Mouse (Mus musculus): ENCODE data around the gene Wrap53. TPM values are rescaled to one million over a fixed set of nuclear protein-coding genes. Genes with fewer than 3 reads are reported as not detected.

Wrap53 gene
- total RNA-seq, 2 experiments from 2014 or later = 5.3 to 12.2 TPM

DNA sequence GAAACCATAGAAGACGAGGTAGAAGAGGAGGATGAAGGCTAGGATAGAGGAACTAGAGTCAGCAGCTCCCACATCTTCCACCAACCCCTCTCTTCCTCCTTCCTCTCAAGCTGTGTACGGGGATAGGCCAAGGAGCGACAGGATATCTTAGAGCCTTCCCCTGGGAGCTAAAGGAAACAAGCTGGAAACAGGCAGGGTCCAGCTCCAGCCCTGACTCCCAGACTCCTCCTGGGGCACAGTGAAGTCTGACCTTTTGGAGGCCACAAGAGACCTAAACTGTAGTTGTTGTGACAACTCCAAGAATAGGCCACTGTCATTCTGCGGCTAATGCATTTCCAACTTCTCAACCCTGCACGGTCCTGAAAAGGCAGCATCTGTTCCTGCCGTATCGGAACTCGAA is 23.5 kb upstream of the Wrap53 start:
- no peak for ATAC-seq (ENCODE audit: poor library complexity, severe bottlenecking)

DNA sequence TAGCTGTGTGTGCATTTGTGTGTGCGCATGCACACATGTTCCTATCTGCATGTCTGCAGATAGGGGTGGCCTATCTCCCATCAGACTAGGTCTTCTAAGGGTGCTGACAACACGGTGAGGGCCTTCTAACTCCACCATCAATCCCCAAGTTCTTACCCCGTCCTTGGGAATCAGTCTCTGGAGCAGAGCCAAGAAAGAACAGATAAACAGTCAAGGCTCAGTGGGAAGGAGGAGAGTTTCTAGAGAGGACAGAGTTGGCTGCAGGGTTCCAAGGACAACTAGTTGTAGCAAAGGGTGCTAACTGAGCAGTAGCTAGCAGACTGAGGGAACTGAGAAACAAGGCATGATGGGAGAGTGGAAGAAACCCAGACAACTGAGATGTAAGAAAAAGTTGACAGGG is 21.7 kb upstream of the Wrap53 start:
- no peak for ATAC-seq (ENCODE audit: poor library complexity, severe bottlenecking)

DNA sequence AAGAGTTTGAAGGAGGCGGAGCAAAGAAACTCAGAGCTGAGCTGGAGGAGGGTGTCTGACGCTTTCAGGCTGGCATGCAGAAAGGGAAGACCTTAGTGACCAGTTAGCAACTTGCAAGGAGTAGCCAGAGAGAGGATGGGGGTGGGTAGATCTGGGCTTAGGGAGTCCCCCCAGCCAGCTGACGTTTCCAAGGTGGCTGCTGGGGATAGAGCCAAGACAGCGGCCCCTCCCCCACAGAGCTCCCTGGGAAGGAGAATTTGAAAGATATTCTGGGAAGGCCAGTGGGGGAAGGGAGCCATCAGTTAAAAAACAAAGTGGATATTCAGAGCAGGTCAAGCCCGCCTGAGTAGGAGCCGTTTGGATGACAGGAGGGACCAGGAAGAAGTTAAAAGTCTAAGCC is 20.0 kb upstream of the Wrap53 start:
- no peak for ATAC-seq (ENCODE audit: poor library complexity, severe bottlenecking)

DNA sequence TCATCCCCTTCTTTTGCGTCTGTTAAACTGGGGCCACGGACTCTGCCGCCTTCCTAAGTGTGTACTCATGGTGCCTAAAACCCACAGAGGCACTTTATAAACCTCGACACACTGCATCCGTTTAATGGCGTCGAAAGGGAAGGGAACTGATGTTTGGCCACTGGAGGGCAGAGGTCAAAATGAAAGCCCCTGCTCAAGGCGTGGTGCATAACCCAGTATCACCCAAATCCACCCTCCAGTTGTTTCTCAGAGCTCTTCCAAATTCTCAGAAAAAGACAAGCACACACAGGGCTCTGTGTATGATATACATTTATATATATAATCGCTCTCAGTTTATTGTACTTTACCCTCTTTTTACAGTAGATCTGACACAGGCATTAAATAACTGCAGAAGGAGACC is 19.4 kb upstream of the Wrap53 start:
- no peak for ATAC-seq (ENCODE audit: poor library complexity, severe bottlenecking)

DNA sequence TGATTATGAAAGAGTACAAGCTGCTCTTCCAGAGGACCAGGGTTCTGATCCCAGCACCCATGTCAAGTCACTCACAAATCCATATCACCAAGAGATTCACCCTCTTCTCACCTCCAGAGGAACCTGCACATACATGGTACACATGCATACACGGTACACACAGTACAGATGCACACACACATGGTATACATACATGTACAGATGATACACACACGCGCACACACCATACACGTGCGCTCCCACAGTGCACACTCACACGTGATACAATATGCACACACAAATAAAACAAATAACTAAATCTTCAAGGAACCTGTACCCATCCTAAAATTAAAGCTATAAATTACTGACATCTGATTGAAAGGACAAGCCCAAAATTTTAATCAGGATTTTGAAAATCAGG is 14.8 kb upstream of the Wrap53 start:
- ATAC-seq (ENCODE audit: poor library complexity, severe bottlenecking) = no peak

DNA sequence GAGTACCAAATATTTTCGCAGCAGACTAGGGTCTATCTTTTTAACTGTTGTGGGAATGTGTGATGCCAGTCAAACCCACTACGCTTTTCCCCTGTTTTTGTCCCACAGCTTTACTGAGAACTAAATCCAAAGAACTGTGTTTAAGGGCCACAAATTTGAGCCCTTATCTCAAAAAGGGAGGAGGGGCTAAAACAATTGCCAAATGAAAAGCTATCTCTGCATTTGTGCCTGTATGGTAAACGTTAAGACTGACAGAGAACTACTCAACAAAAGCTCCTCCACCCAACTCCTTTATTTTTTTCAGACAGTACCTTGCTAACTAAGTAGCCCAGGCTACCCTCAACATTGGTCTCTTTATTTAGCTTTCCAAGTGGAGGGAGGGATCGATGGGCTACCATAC is 12.7 kb upstream of the Wrap53 start:
- no peak for ATAC-seq (ENCODE audit: poor library complexity, severe bottlenecking)

DNA sequence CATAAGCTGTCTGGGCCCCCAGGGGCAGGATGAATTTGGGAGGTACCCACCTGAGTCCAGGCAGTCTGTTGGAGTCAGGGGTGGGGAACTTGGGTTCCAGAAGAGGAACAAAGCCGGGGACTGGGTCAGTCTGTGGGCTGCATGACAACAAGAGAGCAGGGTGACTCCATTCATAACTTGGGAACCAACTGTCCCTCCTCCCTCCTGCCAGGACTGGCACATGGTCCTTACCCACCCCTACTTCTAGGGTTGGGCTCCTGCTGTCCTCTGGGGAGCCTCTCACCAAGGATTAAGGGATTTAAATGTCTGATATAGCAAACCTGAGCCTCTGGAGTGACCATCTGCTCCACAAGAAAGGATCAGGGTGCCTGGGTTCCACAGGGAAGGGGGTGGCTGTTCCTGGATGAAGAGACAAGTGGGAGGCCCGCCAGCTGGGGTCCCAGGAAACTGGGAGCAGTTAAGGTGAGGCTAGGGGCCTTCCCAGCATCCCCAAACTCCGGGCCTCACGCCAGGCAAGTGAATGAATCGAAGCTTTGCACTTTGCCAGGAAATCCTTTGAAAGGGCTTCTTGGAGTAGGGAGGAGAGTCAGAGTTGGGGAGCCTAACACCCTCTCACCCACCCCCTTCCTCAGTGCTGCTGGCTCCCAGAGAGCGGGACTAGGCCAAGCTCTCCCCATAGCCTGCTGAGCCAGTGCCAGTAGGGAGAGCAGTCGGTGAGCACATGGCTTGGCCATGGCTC is 12.0 kb upstream of the Wrap53 start:
- no peak for ATAC-seq (ENCODE audit: poor library complexity, severe bottlenecking)

DNA sequence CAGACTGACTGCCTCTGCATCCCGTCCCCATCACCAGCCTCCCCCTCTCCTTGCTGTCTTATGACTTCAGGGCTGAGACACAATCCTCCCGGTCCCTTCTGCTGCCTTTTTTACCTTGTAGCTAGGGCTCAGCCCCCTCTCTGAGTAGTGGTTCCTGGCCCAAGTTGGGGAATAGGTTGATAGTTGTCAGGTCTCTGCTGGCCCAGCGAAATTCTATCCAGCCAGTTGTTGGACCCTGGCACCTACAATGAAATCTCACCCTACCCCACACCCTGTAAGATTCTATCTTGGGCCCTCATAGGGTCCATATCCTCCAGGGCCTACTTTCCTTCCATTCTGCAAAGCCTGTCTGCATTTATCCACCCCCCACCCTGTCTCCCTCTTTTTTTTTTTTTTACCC is 11.4 kb upstream of the Wrap53 start:
- no peak for ATAC-seq (ENCODE audit: poor library complexity, severe bottlenecking)

DNA sequence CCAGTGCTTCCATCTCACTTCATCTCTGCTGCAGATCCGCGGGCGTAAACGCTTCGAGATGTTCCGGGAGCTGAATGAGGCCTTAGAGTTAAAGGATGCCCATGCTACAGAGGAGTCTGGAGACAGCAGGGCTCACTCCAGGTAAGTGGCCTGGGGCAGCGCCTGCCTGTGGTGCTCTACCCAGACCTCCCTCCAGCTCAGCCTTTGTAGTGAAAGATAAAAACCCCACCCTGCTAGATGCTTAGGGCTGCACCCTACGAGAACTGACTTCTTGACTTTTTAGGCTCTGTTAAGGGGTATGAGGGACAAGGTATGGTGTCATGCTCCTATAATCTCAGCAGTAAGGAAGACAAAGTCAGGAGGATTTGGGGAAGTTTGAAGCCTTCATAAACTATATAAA is 10.6 kb upstream of the Wrap53 start:
- ATAC-seq (ENCODE audit: poor library complexity, severe bottlenecking) = no peak

DNA sequence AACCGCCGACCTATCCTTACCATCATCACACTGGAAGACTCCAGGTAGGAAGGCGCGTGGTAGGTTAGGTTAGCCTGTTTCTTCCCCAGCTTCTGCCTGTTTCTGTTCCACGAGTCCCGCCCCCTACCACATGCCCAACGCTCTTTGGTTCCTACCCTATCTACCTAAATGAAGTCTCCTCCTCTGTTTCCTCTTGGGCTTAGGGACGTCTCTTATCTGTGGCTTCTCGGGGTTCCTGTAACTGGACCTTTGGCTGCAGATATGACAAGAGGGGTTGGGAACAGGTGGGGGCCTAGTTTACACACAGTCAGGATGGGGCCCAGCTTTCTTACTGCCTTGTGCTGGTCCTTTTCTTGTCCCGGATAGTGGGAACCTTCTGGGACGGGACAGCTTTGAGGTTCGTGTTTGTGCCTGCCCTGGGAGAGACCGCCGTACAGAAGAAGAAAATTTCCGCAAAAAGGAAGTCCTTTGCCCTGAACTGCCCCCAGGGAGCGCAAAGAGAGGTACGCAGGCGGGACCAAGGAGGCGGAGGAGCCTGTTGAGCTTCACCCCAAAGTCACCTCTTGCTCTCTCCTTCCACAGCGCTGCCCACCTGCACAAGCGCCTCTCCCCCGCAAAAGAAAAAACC is 9.3 kb upstream of the Wrap53 start:
- no peak; the same call in 1 of the 2 replicates for ATAC-seq (ENCODE audit: poor library complexity, severe bottlenecking)

DNA sequence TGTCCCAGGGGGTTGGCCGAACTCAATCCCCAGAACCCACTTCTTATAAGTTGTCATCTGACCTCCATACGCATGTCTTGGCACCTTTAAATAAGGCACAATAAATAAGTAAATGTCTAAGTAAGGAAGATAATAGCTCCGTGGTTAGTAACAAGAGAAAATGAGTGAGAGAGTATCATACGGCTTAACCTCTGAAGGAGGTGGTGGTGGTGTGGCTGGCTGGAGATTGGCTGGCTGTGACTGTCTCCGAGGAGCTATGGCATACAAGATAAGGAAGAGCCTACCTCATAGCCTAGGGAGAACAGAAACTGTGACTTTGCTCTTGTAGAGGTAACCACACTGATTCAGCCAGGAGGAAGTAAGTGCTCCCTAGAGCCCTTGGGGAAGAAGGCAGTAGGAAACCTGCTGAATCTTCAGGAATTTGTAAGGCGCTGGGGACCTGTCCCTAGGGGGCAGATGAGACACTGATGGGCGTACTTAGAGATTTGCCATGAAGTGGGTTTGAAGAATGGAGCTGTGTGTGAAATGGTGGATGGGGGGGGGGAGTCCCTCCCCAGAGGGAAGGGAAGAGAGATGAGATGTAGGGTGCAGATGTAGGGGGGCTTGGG is 5.8 kb upstream of the Wrap53 start:
- peak; percentile 55 for ATAC-seq (ENCODE audit: poor library complexity, severe bottlenecking)

DNA sequence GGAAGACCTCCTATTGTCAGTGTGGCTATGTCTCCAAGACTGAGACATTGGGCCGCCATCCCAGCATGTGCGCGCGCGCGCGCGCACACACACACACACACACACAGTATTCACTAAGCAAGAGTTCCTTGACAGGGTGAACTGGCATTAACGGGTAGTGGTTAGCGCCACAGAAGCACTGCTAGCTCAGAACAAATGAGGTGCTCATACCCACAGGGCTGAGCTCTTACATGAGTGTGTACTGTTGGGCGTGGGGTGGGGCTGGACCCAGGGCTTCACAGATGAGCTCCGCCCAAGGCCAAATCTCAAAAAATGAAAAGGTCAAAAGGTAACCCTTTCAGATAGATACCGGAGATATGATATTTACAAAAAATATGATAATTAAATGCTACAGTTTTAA is 4.9 kb upstream of the Wrap53 start:
- ATAC-seq (ENCODE audit: poor library complexity, severe bottlenecking) = no peak

DNA sequence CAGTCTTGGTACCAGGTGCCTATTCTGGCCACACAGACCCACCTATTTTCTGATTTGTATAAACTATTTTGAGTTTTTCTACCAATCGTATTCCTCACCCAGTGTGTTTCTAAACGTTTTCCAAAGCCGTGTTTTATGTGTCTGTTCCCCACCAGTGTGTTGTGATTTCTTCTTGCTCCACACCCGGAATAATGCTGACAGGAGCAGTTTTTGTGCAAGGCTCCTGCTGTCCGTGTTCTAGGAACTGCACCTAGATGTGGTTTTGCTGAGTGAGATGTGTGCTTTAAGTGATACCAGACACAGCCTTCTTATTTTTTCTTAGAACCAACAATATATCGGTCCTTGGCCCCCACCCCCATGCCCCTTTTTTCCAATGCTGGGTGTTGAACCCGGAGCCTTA is 4.0 kb upstream of the Wrap53 start:
- no peak for ATAC-seq (ENCODE audit: poor library complexity, severe bottlenecking)

DNA sequence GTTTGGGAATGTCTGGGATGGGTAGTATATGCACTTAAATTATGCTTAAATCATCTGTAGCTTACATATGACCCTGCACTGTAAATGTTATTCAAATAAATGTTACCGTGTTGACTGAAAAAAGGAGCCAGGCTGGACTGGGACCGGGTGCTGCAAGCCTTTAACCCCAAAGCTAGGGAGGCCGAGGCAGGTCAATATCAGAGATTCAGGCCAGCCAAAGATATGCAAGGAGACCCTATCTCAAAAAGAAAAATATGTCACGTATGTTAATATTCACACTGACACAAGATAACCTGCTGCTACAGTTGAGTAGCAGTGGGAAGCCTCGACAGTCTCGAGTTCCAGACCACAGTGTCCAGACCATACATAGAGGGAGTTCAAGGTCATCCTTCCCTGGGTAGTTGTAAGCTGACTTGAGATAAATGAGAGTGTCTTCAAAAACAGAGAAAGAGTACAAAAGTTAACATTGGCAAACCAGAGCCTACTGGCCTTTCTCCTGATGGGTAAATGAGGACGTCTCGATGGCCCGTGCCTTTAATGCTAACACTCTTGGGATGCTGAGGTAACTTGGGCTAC is 2.3 kb upstream of the Wrap53 start:
- no peak for ATAC-seq (ENCODE audit: poor library complexity, severe bottlenecking)

DNA sequence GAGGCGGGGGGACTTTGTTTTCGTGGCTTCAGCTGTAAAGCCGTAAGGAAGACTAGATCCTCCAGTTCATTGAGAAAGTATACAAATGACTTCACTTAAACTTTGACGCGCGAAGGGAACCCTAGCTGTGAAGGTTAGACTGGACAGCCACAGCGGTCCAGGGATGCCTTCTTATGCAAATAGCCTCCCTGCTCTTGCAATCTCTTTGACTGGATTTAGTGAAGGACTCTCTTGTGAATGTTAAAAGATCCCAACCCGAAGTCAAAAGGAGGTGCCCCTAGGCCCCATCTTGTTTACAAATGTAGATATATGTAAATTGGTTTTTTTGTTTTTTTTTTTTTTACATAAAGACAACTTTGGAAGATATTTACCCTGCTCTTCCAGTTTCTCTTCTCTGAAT is 1.8 kb upstream of the Wrap53 start:
- ATAC-seq (ENCODE audit: poor library complexity, severe bottlenecking) = no peak

DNA sequence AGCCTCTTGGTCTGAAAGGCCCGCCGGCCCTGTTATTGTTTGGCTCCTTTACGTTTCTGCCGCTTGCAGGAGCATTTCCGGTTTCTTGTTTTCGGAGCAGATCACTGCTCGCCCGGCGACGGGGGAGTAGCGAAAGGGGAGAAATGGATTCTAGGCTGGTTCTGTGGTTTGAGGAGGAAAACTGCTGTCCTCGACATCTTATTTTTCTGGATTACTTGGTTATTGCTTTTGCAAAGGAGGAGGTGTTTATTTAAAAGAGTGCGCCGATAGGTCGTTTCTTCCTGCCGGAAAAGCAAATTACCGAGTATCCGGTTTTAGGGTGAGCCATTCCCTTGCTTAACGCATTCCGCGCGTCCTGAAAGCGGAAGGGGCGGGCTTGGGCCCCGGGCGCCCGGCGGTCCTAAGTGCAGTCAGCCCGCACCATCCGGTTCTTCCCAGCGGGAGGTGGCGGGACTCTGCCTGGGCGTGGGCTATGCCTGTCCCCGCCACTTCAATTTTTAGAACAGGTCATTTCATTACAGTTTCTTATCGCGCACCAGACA is 1.2 kb upstream of the Wrap53 start:
- ATAC-seq (ENCODE audit: poor library complexity, severe bottlenecking) = peak; percentile 69

DNA sequence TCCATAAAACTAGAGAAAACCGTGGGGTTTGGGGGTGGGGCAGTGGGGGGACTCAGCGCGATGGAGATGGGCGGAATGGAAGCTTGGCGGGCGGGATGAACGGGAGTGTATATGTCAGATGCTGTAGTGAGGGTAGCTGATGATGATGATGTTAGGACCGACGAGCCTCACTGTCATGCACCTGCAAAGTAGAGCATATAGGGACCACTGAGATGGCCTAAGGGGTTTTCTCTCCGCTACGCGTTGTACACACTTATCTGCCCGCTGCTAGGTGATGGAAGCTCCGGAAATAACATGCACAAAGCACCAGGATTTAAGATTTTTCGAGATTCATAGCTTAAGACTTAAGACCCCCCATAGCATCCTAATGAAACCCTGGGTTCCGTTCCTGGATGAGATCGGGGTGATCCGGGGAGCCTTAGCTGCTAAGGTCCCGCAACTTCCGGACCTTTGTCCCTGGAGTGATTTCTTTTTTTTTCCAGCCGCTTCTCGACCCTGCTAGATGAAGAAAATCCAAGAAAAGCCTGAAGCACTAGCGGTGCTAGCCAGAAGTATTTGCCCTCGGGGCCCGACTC is 604 bp upstream of the Wrap53 start:
- ATAC-seq (ENCODE audit: poor library complexity, severe bottlenecking) = no peak

DNA sequence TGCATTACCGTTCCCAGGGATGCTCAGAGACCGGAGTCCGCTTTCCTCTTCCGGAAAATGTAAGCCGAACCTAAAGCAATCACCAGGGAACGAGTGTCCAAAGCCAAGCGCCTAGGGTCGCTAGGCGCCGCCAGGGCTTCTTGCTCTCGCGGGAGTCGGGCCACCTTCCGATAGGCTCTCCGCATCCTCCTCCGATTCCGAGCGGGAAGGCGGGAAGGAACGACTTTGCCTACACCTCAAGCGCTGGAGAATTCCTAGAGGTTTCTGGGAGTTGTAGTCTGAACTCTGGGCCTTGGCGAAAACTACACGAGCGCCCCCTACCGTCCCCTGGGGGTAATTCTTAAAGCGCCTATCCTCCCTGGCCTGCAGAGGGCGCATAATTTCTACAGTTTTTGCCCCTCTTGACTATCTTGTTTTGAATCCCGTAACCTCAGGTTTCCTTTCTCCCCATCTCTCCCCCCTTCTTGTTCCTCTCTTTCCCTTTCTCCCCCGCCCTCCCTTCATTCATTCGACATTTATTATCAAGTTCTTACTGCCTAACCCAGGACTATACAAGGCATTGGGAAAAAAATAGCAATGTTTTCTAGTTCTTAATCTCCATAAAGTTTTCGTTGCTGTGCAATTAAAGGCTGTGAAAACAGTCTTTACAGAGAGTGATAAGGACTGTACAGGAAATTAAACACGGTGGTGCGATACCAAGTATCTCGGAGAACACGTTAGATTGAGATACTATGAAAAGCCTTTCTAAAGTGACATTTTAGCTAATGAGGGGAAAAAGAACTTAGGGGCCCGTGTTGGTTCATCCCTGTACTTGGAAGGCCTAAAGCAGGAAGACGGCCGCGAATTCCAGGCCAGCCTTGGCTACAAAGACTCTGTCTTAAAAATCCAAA is 682 bp downstream of the Wrap53 start:
- ATAC-seq (ENCODE audit: poor library complexity, severe bottlenecking) = peak; percentile 68

DNA sequence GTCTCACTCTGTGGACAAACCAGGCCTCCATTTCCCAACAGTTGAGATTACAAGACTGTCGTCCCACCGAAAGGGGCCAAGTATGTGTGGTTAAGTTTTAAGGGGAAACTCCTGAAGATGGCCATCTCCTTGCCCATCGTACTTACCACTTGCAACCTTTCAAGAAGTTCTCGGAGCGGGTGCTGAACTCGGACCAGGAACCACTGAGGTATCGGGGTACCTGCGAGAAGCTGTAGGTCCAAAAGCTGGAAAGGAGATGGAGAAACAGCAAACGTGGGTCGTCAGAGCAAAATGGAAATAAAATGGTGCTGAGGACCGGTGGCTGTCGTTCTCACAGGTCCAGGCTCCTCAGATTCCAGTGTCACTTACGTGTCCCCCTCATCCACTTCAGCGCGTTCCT is 1.8 kb downstream of the Wrap53 start:
- no peak for ATAC-seq (ENCODE audit: poor library complexity, severe bottlenecking)

DNA sequence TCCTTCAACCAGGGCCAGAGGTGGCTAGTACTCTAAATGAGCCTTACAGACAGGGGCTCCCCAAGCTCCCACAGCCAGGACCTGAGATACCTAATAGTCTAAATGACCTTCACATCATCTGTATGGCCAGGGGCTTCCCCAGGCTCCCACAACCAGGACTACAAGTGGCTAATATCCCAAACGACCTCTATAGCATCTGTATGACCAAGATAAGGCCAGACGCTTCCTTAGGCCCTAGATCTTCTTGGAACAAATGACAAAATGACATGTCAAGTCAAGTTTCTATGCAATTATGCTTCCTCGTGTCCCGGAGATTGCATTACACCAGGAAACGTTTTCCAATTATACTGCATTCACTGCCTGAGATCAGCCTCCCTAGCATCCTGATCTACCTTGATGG is 3.7 kb downstream of the Wrap53 start:
- no peak for ATAC-seq (ENCODE audit: poor library complexity, severe bottlenecking)
